Mouse (Mus musculus): Measurements from ENCODE around the gene Smg7. TPM values are rescaled to one million over a fixed set of nuclear protein-coding genes. Genes with fewer than 3 reads are reported as not detected.

Gene Smg7
- polyA plus RNA-seq, 1 experiment: 74.0 TPM

GRCm38 (mm10) chr1:152845211-152845730 is 57.2 kb downstream of the Smg7 start:
- no peak for TF ChIP-seq CTCF (IDR thresholded peaks at IDR 0.05; ENCODE audit: borderline replicate concordance, control insufficient read depth, extremely low read depth, insufficient read depth, low read length, poor library complexity)
- no peak for TF ChIP-seq POLR2A (IDR thresholded peaks at IDR 0.05; ENCODE audit: control insufficient read depth, extremely low read depth, insufficient read depth, low read length, poor library complexity)
- Histone ChIP-seq H3K27me3 (ENCODE audit: control insufficient read depth, insufficient read depth, low read length) (no peaks in the 10 kb centered on the region), H3K4me3 (ENCODE audit: control insufficient read depth, insufficient read depth, low read length) (no peak overlapping the region), H3K36me3 (ENCODE audit: control insufficient read depth, insufficient read depth, low read length) (peaks cover 91% of the 10 kb centered on the region), H3K4me1 (replicated peaks; ENCODE audit: control insufficient read depth, insufficient read depth, low read length) (no peaks in the 10 kb centered on the region), H3K27ac (ENCODE audit: control insufficient read depth, insufficient read depth, low read length) (no peak overlapping the region)
- WGBS: 93% methylated on average over 3 of the region's 3 CpGs
- no peak for DNase-seq

- 95% methylated on average over 1 of the region's 1 CpGs for WGBS
- H3K27me3 ChIP-seq (ENCODE audit: control insufficient read depth, insufficient read depth, low read length): no peaks in the 10 kb centered on the region
- no peak for DNase-seq
- peaks cover 91% of the 10 kb centered on the region for H3K36me3 ChIP-seq (ENCODE audit: control insufficient read depth, insufficient read depth, low read length)
- TF ChIP-seq POLR2A (IDR thresholded peaks at IDR 0.05; ENCODE audit: control insufficient read depth, extremely low read depth, insufficient read depth, low read length, poor library complexity): no peak
- no peak for TF ChIP-seq CTCF (IDR thresholded peaks at IDR 0.05; ENCODE audit: borderline replicate concordance, control insufficient read depth, extremely low read depth, insufficient read depth, low read length, poor library complexity)
- no peak overlapping the region for H3K27ac ChIP-seq (ENCODE audit: control insufficient read depth, insufficient read depth, low read length)
- H3K4me3 ChIP-seq (ENCODE audit: control insufficient read depth, insufficient read depth, low read length): no peak overlapping the region
- H3K4me1 ChIP-seq (replicated peaks; ENCODE audit: control insufficient read depth, insufficient read depth, low read length): no peaks in the 10 kb centered on the region
Observed at GRCm38 (mm10) chr1:152844634-152845033, 57.8 kb downstream of the Smg7 start.

GRCm38 (mm10) chr1:152841057-152841456 is 61.4 kb downstream of the Smg7 start:
- H3K27me3 ChIP-seq (ENCODE audit: control insufficient read depth, insufficient read depth, low read length): no peaks in the 10 kb centered on the region
- TF ChIP-seq CTCF (IDR thresholded peaks at IDR 0.05; ENCODE audit: borderline replicate concordance, control insufficient read depth, extremely low read depth, insufficient read depth, low read length, poor library complexity): no peak
- no peak for TF ChIP-seq POLR2A (IDR thresholded peaks at IDR 0.05; ENCODE audit: control insufficient read depth, extremely low read depth, insufficient read depth, low read length, poor library complexity)
- no peak overlapping the region for H3K4me3 ChIP-seq (ENCODE audit: control insufficient read depth, insufficient read depth, low read length)
- H3K36me3 ChIP-seq (ENCODE audit: control insufficient read depth, insufficient read depth, low read length): peaks cover 89% of the 10 kb centered on the region
- no peaks in the 10 kb centered on the region for H3K4me1 ChIP-seq (replicated peaks; ENCODE audit: control insufficient read depth, insufficient read depth, low read length)
- no peak for DNase-seq
- 94% methylated on average over 2 of the region's 2 CpGs for WGBS
- H3K27ac ChIP-seq (ENCODE audit: control insufficient read depth, insufficient read depth, low read length): no peak overlapping the region

- DNase-seq: no peak
- no peaks in the 10 kb centered on the region for H3K4me1 ChIP-seq (replicated peaks; ENCODE audit: control insufficient read depth, insufficient read depth, low read length)
- H3K27me3 ChIP-seq (ENCODE audit: control insufficient read depth, insufficient read depth, low read length): no peaks in the 10 kb centered on the region
- 94% methylated on average over 3 of the region's 3 CpGs for WGBS
- TF ChIP-seq POLR2A (IDR thresholded peaks at IDR 0.05; ENCODE audit: control insufficient read depth, extremely low read depth, insufficient read depth, low read length, poor library complexity) (no peak), CTCF (IDR thresholded peaks at IDR 0.05; ENCODE audit: borderline replicate concordance, control insufficient read depth, extremely low read depth, insufficient read depth, low read length, poor library complexity) (no peak)
- H3K4me3 ChIP-seq (ENCODE audit: control insufficient read depth, insufficient read depth, low read length): no peak overlapping the region
- H3K36me3 ChIP-seq (ENCODE audit: control insufficient read depth, insufficient read depth, low read length): peaks cover 82% of the 10 kb centered on the region
- no peak overlapping the region for H3K27ac ChIP-seq (ENCODE audit: control insufficient read depth, insufficient read depth, low read length)
Observed at GRCm38 (mm10) chr1:152840343-152840742, 62.1 kb downstream of the Smg7 start.

- Histone ChIP-seq H3K36me3 (ENCODE audit: control insufficient read depth, insufficient read depth, low read length) (peaks cover 67% of the 10 kb centered on the region), H3K4me3 (ENCODE audit: control insufficient read depth, insufficient read depth, low read length) (no peak overlapping the region), H3K27ac (ENCODE audit: control insufficient read depth, insufficient read depth, low read length) (no peak overlapping the region; the same call in 1 of the 2 replicates), H3K27me3 (ENCODE audit: control insufficient read depth, insufficient read depth, low read length) (no peaks in the 10 kb centered on the region), H3K4me1 (replicated peaks; ENCODE audit: control insufficient read depth, insufficient read depth, low read length) (no peaks in the 10 kb centered on the region)
- 92% methylated on average over 12 of the region's 12 CpGs for WGBS
- no peak for TF ChIP-seq CTCF (IDR thresholded peaks at IDR 0.05; ENCODE audit: borderline replicate concordance, control insufficient read depth, extremely low read depth, insufficient read depth, low read length, poor library complexity)
- no peak for TF ChIP-seq POLR2A (IDR thresholded peaks at IDR 0.05; ENCODE audit: control insufficient read depth, extremely low read depth, insufficient read depth, low read length, poor library complexity)
- DNase-seq: no peak
Observed at GRCm38 (mm10) chr1:152838841-152839240, 63.6 kb downstream of the Smg7 start.

- H3K4me1 ChIP-seq (replicated peaks; ENCODE audit: control insufficient read depth, insufficient read depth, low read length): no peaks in the 10 kb centered on the region
- DNase-seq: no peak
- 74% methylated on average over 11 of the region's 11 CpGs for WGBS
- H3K4me3 ChIP-seq (ENCODE audit: control insufficient read depth, insufficient read depth, low read length): no peak overlapping the region
- H3K27me3 ChIP-seq (ENCODE audit: control insufficient read depth, insufficient read depth, low read length): no peaks in the 10 kb centered on the region
- H3K27ac ChIP-seq (ENCODE audit: control insufficient read depth, insufficient read depth, low read length): no peak overlapping the region
- TF ChIP-seq CTCF (IDR thresholded peaks at IDR 0.05; ENCODE audit: borderline replicate concordance, control insufficient read depth, extremely low read depth, insufficient read depth, low read length, poor library complexity): no peak
- TF ChIP-seq POLR2A (IDR thresholded peaks at IDR 0.05; ENCODE audit: control insufficient read depth, extremely low read depth, insufficient read depth, low read length, poor library complexity): no peak
- peaks cover 60% of the 10 kb centered on the region for H3K36me3 ChIP-seq (ENCODE audit: control insufficient read depth, insufficient read depth, low read length)
Observed at GRCm38 (mm10) chr1:152838026-152838702, 64.3 kb downstream of the Smg7 start.

Data from thymus, adult 2 months (tissue).